Mouse (Mus musculus) bone marrow, adult 2 months (tissue): ENCODE results near the gene Bid. TPM values are rescaled to one million over a fixed set of nuclear protein-coding genes. Genes with fewer than 3 reads are reported as not detected.

Source experiments
- H3K27ac ChIP-seq: fragments of 200-500 bp; 2 replicates; pipeline ENCODE4 v1.5.1; 2012; ENCODE audit warnings: low read depth, mild to moderate bottlenecking, control low read depth, inconsistent platforms, low read length; ENCODE audit not compliant: control insufficient read depth, poor library complexity, insufficient read depth
- H3K4me1 ChIP-seq: fragments of 200-500 bp; 2 replicates; pipeline ENCODE4 v1.6.1; 2011; ENCODE audit warnings: low read length; ENCODE audit not compliant: control insufficient read depth, insufficient read depth
- H3K4me3 ChIP-seq: fragments of 200-500 bp; replicated peaks from 2 replicates; pipeline ENCODE3; 2011; ENCODE audit warnings: mild to moderate bottlenecking, low read depth, low read length, control low read depth; ENCODE audit not compliant: control insufficient read depth
- CTCF ChIP-seq: fragments of 200-500 bp; IDR thresholded peaks from 2 replicates; pipeline ENCODE4 v1.5.1; 2011; ENCODE audit warnings: low read length, control low read depth; ENCODE audit not compliant: control insufficient read depth, insufficient read depth
- POLR2A ChIP-seq: fragments of 200-500 bp; IDR thresholded peaks from 2 replicates; pipeline ENCODE4 v1.6.1; 2011; ENCODE audit warnings: low read depth, mild to moderate bottlenecking, control low read depth, low read length, borderline replicate concordance; ENCODE audit not compliant: control insufficient read depth
- WGBS: fragments of 180-500 bp; shearing (Covaris S2); methylation state at CpG from one replicate; pipeline ENCODE4 v1.1.7; 2018; 5-methylcytosine and 5-hydroxymethylcytosine counted together
- polyA plus RNA-seq: library from polyadenylated mRNA; stranded (reverse); fragments of >200 nt; gene quantifications from 2 replicates; pipeline ENCODE4 v1.2.4, GENCODE M21; 2011; ENCODE audit warnings: low replicate concordance; ENCODE audit not compliant: missing spikeins, insufficient read depth, insufficient read length

Gene Bid
- polyA plus RNA-seq = 11.4 and 20.4 TPM in 2 replicates

DNA sequence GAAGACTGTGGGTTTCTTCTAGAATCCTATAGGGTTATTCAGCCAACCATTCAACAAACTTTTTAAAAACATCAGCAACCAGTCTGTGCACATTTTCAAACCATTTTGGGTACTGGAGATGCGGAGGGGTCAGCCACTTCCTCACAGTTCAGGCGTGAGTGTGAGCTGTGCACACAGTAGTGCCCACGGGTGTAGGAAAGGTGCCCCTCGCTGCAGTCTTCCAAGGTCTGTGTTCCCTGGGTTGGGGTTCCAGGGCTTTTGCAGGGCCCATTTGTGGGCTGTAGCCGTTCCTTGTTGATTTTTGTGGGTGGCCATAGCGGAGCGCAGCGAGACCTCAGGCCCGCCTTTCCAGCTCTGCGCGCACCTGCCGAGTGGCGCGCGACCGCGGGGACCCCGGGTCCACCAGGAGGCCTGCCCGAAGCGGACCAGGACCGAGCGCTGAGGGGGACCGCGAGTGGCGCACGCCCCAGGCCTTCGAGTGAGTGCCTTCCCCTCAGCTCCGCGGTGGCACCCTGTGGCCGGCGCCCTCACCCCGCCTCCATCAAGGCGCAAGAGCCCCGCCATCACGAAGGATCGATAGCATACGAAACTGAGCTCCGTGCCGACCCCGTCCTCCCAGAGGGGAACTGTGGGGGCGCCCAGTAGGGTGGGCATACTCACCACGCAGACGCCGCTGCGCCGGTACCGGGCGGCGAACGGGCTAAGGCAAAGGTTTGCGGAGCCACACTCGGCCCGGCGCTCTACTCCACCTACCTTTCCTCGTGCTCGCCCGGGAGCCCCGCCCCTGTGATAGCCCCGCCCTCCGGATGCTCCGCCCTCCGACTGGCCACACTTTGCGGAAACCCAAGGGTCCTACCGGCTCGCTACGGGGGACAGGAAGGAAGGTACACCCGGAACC lies at the start of gene Bid:
TSS of gene Bid (minus strand) at position 780 of the 898 bp plus-strand sequence.
- TF ChIP-seq CTCF (no peak; the same call in 1 of the 2 replicates), POLR2A (peak; percentile 25; the same call in 1 of the 2 replicates)
- under 1% methylated on average over 67 of the region's 67 CpGs for WGBS
- Histone ChIP-seq H3K27ac (peak within 1 kb of the TSS; percentile 83), H3K4me1 (peaks cover 8% of the 10 kb centered on the region), H3K4me3 (peak within 1 kb of the TSS; percentile 73)

DNA sequence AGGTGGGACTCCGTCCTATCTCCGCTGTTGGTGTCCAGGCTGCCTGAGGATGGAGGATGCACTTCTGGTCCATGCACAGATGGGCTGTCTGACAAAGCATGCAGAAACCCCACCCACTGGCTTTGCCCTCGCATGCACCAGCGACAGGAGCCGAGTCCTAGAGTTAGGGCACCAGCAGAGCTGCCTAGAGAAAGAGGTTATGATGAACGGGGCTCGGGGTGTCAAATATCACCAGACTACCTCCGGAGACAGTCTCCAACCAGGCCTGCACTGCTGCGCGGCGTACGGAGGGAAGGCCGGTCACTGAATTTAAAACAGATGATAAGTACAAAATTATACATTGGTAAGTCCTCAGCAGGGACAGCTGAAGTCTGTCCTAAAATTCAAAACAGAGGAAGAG lies 49.2 kb upstream of the Bid start:
- Histone ChIP-seq H3K4me1 (no peaks in the 10 kb centered on the region), H3K4me3 (no peak overlapping the region), H3K27ac (no peak overlapping the region)
- TF ChIP-seq CTCF = no peak
- no peak for TF ChIP-seq POLR2A
- 94% methylated on average over 13 of the region's 13 CpGs for WGBS

DNA sequence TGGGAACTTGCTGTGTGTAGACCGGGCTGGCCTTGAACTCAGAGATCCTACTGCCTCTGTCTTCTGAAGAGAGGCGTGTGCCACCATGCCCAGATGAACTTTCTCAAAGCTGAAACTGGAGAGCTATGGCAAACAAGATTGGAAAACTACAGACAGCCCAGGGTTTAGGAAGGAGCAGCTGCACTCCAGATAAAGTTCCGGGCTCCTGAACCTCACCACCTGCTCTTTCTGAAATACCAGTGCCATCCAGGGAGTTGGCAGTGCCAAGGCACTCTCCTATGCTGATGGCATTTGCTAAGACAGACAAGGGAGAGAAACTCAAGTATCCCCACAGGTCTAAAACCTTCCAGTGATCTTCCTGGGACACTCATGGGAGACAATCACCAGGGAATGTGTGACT lies 47.5 kb upstream of the Bid start:
- 91% methylated on average over 3 of the region's 3 CpGs for WGBS
- H3K27ac ChIP-seq = no peak overlapping the region
- TF ChIP-seq CTCF (no peak), POLR2A (no peak)
- no peak overlapping the region for H3K4me3 ChIP-seq
- no peaks in the 10 kb centered on the region for H3K4me1 ChIP-seq

DNA sequence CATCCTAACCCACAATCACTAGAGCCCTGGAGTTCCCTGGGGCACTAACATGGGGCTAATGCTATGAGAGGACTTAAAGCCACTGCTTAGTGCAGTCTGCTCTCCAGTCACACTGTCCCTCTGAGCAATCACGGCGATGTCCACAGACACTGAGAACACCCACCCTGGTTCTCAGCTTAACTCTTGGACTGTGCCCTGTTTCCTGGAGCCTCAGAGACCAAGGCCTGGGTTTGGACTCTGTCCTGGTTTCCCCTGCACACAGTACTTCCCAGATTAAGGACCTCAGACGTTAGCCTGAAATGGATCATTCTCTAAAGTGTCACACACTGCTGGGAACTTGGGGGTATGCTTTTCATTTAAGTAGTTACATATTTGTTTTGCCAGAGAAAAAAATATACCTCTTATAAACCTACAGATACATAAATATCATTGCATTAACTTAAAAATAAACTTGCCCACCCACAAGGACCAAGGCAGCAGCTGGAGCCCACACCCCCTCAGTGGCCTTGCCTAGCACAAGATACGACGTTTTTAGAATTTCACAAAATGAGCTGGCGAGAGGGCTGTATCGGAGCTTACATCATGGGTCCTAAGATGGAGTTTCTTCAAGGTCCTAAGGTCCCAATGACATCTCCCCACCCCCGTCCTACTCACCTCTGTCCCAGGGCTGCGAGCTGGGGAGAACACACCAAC lies 43.8 kb upstream of the Bid start:
- Histone ChIP-seq H3K27ac (no peak overlapping the region), H3K4me1 (peaks cover 13% of the 10 kb centered on the region), H3K4me3 (no peak overlapping the region)
- 91% methylated on average over 9 of the region's 9 CpGs for WGBS
- TF ChIP-seq POLR2A (no peak), CTCF (no peak)

DNA sequence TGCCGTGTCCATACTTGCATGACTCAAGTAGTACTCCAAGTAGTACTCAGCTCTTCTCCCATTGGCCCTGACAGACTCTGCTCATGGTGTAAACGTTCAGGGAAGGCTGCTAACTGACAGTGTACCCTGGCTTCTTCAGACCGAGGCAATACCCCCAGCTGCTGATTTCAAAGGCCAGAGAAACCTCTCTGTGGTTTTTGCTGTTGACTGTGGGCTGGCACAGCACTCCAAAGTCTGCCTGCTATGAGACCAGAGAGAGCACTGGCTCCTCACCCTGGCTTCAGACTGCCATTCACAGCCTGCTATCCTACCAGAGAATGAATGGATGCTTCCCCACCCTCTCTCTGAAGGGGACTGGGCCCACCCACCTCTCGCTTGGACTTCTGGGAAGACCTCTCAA lies 40.7 kb upstream of the Bid start:
- peaks cover 23% of the 10 kb centered on the region for H3K4me1 ChIP-seq
- TF ChIP-seq POLR2A (no peak), CTCF (no peak)

DNA sequence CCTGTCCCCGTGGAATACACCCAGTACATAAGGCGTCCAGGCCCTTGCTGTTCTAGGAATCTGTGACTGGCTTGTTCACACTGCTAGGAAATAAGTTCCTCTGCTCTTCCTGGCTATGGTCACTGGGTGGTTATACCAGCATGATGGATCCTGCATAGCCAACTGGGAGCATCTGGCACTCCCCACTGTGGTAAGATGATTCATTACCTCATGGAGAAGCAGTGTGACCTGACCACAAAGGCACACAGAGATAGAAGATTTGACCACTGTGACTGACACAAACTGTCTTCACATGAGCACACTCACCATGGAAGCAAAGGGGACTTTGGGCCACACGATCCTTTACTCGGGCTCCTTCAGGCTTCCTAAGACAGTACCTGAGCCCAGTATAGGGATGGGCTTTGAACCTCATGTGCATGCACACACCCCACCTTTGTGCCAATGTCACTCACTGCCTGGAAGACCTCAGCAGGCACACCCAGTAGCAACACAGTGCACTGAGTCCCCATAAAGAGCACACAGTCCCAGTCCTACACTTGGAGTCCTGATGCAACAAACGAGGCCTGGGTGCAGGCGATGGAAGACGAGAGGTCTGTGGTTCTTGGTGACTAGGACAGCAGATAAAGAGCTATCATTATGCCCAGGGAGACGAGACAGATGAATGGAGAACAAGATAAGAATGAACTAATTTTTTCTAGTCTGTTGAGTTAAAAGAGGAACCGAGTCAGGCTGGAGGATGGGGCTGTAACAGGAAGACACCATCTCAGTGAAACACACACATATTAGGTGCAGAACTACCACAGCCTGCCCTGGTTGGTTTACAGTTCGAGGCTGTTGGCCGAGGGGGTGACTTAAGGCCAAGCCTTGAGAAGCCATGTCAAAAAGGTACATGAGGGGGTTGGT lies 39.9 kb upstream of the Bid start:
- WGBS = 22% methylated on average over 11 of the region's 11 CpGs
- Histone ChIP-seq H3K4me1 (peaks cover 23% of the 10 kb centered on the region), H3K27ac (peak overlapping the region; percentile 56), H3K4me3 (no peak overlapping the region)
- TF ChIP-seq POLR2A (no peak), CTCF (no peak)

More for the DNA sequence above, 40.7 kb upstream of the Bid start:
- 16% methylated on average over 4 of the region's 4 CpGs for WGBS
- Histone ChIP-seq H3K4me3 (no peak overlapping the region), H3K27ac (peak overlapping the region; percentile 56)

DNA sequence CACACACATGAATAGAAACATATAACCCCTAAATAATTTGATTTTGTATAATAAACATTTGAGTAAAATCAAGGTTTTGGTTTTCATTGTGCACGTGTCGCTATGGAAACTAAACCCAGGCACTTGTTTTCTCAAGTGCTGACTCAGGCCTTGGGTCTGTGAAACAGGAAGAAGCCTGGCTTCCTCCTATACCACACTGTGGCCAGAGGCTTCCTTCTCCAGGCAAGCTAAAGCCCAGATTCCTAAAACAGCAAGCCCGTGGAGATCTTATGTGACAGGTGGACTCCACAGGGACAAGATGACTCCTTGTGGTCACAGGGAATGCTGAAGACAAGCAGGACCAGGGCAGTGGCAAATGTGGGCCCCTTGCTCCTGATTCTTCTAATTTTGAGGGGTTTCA lies 38.6 kb upstream of the Bid start:
- TF ChIP-seq POLR2A = no peak
- no peak for TF ChIP-seq CTCF
- peaks cover 23% of the 10 kb centered on the region for H3K4me1 ChIP-seq
- peak overlapping the region; percentile 5; the same call in 1 of the 2 replicates for H3K27ac ChIP-seq
- no peak overlapping the region for H3K4me3 ChIP-seq
- 5% methylated on average over 3 of the region's 3 CpGs for WGBS
